Mouse (Mus musculus): Measurements from ENCODE around the gene Slc22a14.

Gene Slc22a14

GRCm38 (mm10) chr9:119192202-119192990, 173.0 kb downstream of the Slc22a14 start:
- peak; percentile 70 for DNase-seq

GRCm38 (mm10) chr9:119181241-119181728, 184.1 kb downstream of the Slc22a14 start:
- DNase-seq: no peak

- DNase-seq: no peak
Observed at GRCm38 (mm10) chr9:119179292-119179691, 186.1 kb downstream of the Slc22a14 start.

- no peak for DNase-seq
Observed at GRCm38 (mm10) chr9:119167608-119168007, 197.7 kb downstream of the Slc22a14 start.

- no peak for DNase-seq
Observed at GRCm38 (mm10) chr9:119165548-119165947, 199.8 kb downstream of the Slc22a14 start.

GRCm38 (mm10) chr9:119164743-119165142, 200.6 kb downstream of the Slc22a14 start:
- DNase-seq: no peak

GRCm38 (mm10) chr9:119160689-119161088, 204.7 kb downstream of the Slc22a14 start:
- DNase-seq: no peak

GRCm38 (mm10) chr9:119158861-119159260, 206.5 kb downstream of the Slc22a14 start, which contains the start of gene Gm47289:
Gene Gm47289 (plus strand): TSS chr9:119159161.
- no peak for DNase-seq

GRCm38 (mm10) chr9:119156278-119157201, 208.8 kb downstream of the Slc22a14 start, which contains the start of gene Acaa1b:
Gene Acaa1b (minus strand): TSS chr9:119157093.
- DNase-seq: peak; percentile 78

GRCm38 (mm10) chr9:119155826-119156225, 209.5 kb downstream of the Slc22a14 start:
- DNase-seq: no peak

GRCm38 (mm10) chr9:119155416-119155815, 209.9 kb downstream of the Slc22a14 start:
- DNase-seq: no peak

- DNase-seq: no peak
Observed at GRCm38 (mm10) chr9:119151751-119152150, 213.6 kb downstream of the Slc22a14 start.

GRCm38 (mm10) chr9:119149601-119150000, 215.8 kb downstream of the Slc22a14 start:
- DNase-seq: peak; percentile 77

GRCm38 (mm10) chr9:119146098-119146770, 219.1 kb downstream of the Slc22a14 start:
- no peak for DNase-seq

- no peak for DNase-seq
Observed at GRCm38 (mm10) chr9:119145638-119146037, 219.7 kb downstream of the Slc22a14 start.

GRCm38 (mm10) chr9:119145137-119145536, 220.2 kb downstream of the Slc22a14 start:
- no peak for DNase-seq

- DNase-seq: no peak
Observed at GRCm38 (mm10) chr9:119144696-119145095, 220.7 kb downstream of the Slc22a14 start.

- DNase-seq: no peak
Observed at GRCm38 (mm10) chr9:119143372-119143771, 222.0 kb downstream of the Slc22a14 start.

GRCm38 (mm10) chr9:119142066-119142465, 223.3 kb downstream of the Slc22a14 start:
- DNase-seq: no peak

- DNase-seq: no peak
Observed at GRCm38 (mm10) chr9:119138836-119139235, 226.5 kb downstream of the Slc22a14 start.

GRCm38 (mm10) chr9:119130692-119131091, 234.7 kb downstream of the Slc22a14 start:
- DNase-seq: no peak

- DNase-seq: no peak
Observed at GRCm38 (mm10) chr9:119128436-119129181, 236.7 kb downstream of the Slc22a14 start.
